Mouse (Mus musculus) E14TG2a.4 (cell line): ENCODE data around the gene Stac.

Experiments
- CTCF ChIP-seq: conservative IDR thresholded peaks from 2 replicates; pipeline ENCODE4 v1.5.1; 2014; ENCODE audit warnings: low read length
- NANOG ChIP-seq: IDR thresholded peaks from 2 replicates; pipeline ENCODE4 v1.6.1; 2014; ENCODE audit warnings: borderline replicate concordance, low read length, mixed read lengths

DNA sequence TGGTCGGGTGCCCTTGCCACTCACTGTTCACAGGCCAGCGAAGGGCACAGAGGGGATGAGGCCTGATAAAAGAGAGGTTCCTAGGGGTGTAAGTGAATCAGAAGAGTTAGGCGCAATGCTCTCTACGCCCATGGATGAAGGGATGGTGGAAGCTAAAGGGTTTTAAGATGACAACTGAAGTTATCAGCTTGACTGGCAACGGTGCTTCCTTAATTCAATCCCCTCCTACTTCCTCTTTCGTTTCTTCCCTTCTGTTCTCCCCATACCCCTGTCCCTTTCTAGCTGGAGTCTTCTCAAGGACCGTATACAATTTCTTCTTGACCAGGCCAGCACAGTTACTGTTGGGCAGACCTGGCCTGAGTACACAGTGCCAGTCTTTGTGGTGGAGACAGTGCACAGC lies 126.9 kb downstream of the Stac start:
- TF ChIP-seq CTCF = no peak
- no peak for TF ChIP-seq NANOG
